Comparison of ENCODE assay signal across 13 mouse cellular contexts in genomic region chr4:134316390-134316789, GRCm38 (mm10). TPM values are rescaled to one million over a fixed set of nuclear protein-coding genes. Genes with fewer than 3 reads are reported as not detected.
A peak's percentile ranks its signal among the peaks of the same experiment; 100 is the strongest.
DNase-seq lines count a peak whose midpoint lies in the region; ATAC-seq and TF ChIP-seq lines count a peak whose summit lies in the region.
"Had no signal": no experiment of that assay in that cellular context is flagged by ENCODE, and none has a peak within 500 bp of the region (broad histone marks: within the 10 kb centered on the region; RNA-seq: fewer than 3 reads in every experiment).

No protein-coding gene starts in this region.

- TF ChIP-seq POLR2A in kidney, adult 2 months (IDR thresholded peaks at IDR 0.05; ENCODE audit: low read depth, low read length), result no peak

- no peak overlapping the region for H3K9ac ChIP-seq in kidney, embryonic 15.5 days
- H3K9ac ChIP-seq: lung, embryonic 15.5 days had no signal

- H3K9me3 ChIP-seq in kidney, embryonic 15.5 days (replicated peaks), result peaks cover 4% of the 10 kb centered on the region
- H3K9me3 ChIP-seq: lung, embryonic 15.5 days had no signal

- no peak overlapping the region for H3K4me2 ChIP-seq in kidney, embryonic 15.5 days
- H3K4me2 ChIP-seq: lung, embryonic 15.5 days had no signal

- H3K4me3 ChIP-seq in kidney, adult 2 months (ENCODE audit: insufficient read depth, low read depth, low read length), result no peak overlapping the region
- H3K4me3 ChIP-seq in kidney, embryonic 15.5 days (replicated peaks), result no peak overlapping the region
- H3K4me3 ChIP-seq: lung, embryonic 15.5 days had no signal

- H3K27me3 ChIP-seq in kidney, adult 2 months (replicated peaks; ENCODE audit: control insufficient read depth, insufficient read depth, low read length), result no peaks in the 10 kb centered on the region
- H3K27me3 ChIP-seq in kidney, embryonic 15.5 days, result 0 out of 2 replicates have a peak, but pooled peaks cover 2% of the 10 kb centered on the region
- H3K27me3 ChIP-seq: CH12.LX; lung, embryonic 15.5 days had no signal

- ATAC-seq in kidney, embryonic 15.5 days (replicated peaks; ENCODE audit: low FRiP score), result no peak
- ATAC-seq in common myeloid progenitor, adult 5-6 weeks (replicated peaks; ENCODE audit: low read depth, poor library complexity, severe bottlenecking), result peak; percentile 45
- ATAC-seq: forebrain, embryonic 14.5 days had no signal

- 55% methylated on average over 16 of the region's 16 CpGs for WGBS in kidney, adult 2 months
- 53% methylated on average over 16 of the region's 16 CpGs for WGBS in kidney, embryonic 15.5 days

- peak; percentile 46 for DNase-seq in kidney, adult 2 months
- DNase-seq in heart, postnatal 4 days, result peak; percentile 73
- peak; percentile 71 for DNase-seq in skeletal muscle tissue, adult 2 months (ENCODE audit: low read depth, low spot score)
- no peak for DNase-seq in layer of hippocampus, postnatal 14 days (ENCODE audit: low spot score in 2 of 2)
- DNase-seq in right cerebral cortex, postnatal 4 days, result no peak
- DNase-seq in retina, embryonic 14.5 days (ENCODE audit: low spot score), result no peak
- DNase-seq: adrenal gland, postnatal 10 days; cerebellum, postnatal 36 days had no signal

- no peaks in the 10 kb centered on the region for H3K4me1 ChIP-seq in kidney, adult 2 months (ENCODE audit: control insufficient read depth, insufficient read depth, low read length)
- H3K4me1 ChIP-seq in kidney, embryonic 15.5 days, result peaks cover 14% of the 10 kb centered on the region
- H3K4me1 ChIP-seq: lung, embryonic 15.5 days had no signal

- no peak for TF ChIP-seq CTCF in kidney, adult 2 months (conservative IDR thresholded peaks at IDR 0.05; ENCODE audit: insufficient read depth, insufficient read length, low read depth, low read length)

- H3K27ac ChIP-seq in kidney, adult 2 months (ENCODE audit: insufficient read depth, low read depth, low read length), result no peak overlapping the region
- H3K27ac ChIP-seq in kidney, embryonic 15.5 days, result no peak overlapping the region
- H3K27ac ChIP-seq: lung, embryonic 15.5 days had no signal

- no peaks in the 10 kb centered on the region for H3K36me3 ChIP-seq in kidney, adult 2 months (ENCODE audit: control insufficient read depth, insufficient read depth, low read length)
- no peaks in the 10 kb centered on the region for H3K36me3 ChIP-seq in kidney, embryonic 15.5 days
- H3K36me3 ChIP-seq: lung, embryonic 15.5 days had no signal

RNA-seq across cellular contexts. Expression of gene Trim63, which starts 1.5 kb away (rescaled TPM):
- polyA plus RNA-seq in kidney, adult 2 months (2012; rRNA removed), result 4.2 and 7.4 TPM in 2 replicates
- 3.7 and 4.4 TPM in 2 replicates for polyA plus RNA-seq in kidney, embryonic 15.5 days (2015; fragmentation: Nextera tagmentation; extraction: Ambion mirVana)
- not detected in 2 replicates for total RNA-seq in common myeloid progenitor, adult 5-6 weeks (2017)
- total RNA-seq in heart, postnatal 4 days (2021), result 100 to 1,000 TPM; 199 to 226 TPM
- under 1 TPM in 1 of 2 experiments, not detected in 1; 0.21 TPM for total RNA-seq in layer of hippocampus, postnatal 14 days (2021)
- polyA plus RNA-seq: forebrain, embryonic 14.5 days had no signal

RNA-seq across cellular contexts. Expression of gene Slc30a2, which starts 26.6 kb away (rescaled TPM):
- polyA plus RNA-seq in kidney, adult 2 months (2012; rRNA removed), result 32.3 and 33.3 TPM in 2 replicates
- 0.73 and 1.1 TPM in 2 replicates for polyA plus RNA-seq in kidney, embryonic 15.5 days (2015; fragmentation: Nextera tagmentation; extraction: Ambion mirVana)
- total RNA-seq in common myeloid progenitor, adult 5-6 weeks (2017), result not detected in 2 replicates
- total RNA-seq in heart, postnatal 4 days (2021), result under 1 TPM; 0.29 to 0.61 TPM
- total RNA-seq in layer of hippocampus, postnatal 14 days (2021), result not detected

RNA-seq across cellular contexts. Expression of gene Pdik1l, which starts 28.7 kb away (rescaled TPM):
- polyA plus RNA-seq in kidney, adult 2 months (2012; rRNA removed), result 3.3 and 3.4 TPM in 2 replicates
- 21.6 TPM in 2 replicates for polyA plus RNA-seq in kidney, embryonic 15.5 days (2015; fragmentation: Nextera tagmentation; extraction: Ambion mirVana)
- 27.9 and 36.1 TPM in 2 replicates for total RNA-seq in common myeloid progenitor, adult 5-6 weeks (2017)
- total RNA-seq in heart, postnatal 4 days (2021), result 10 to 100 TPM; 11.8 to 12.2 TPM
- total RNA-seq in layer of hippocampus, postnatal 14 days (2021), result 10 to 100 TPM; 21.5 to 21.9 TPM

Comparison
In these comparisons a context has a peak if more than half of its experiments do, and no peak if none do; other contexts are left out.
1. DNase-seq: peak in kidney, adult 2 months (single experiment), heart, postnatal 4 days (single experiment) and skeletal muscle tissue, adult 2 months (single experiment); none in layer of hippocampus, postnatal 14 days (0 of 2), right cerebral cortex, postnatal 4 days (single experiment) and retina, embryonic 14.5 days (single experiment).
2. RNA of gene Trim63, which starts 1.5 kb away (total RNA-seq): 199 to 226 TPM in heart, postnatal 4 days; 0.21 TPM in layer of hippocampus, postnatal 14 days and not detected in common myeloid progenitor, adult 5-6 weeks; every median in the first group is over 100 times any median in the second.